Mouse (Mus musculus) liver, embryonic 13.5 days (tissue): ENCODE measurements around the gene Otud7a. TPM values are rescaled to one million over a fixed set of nuclear protein-coding genes. Genes with fewer than 3 reads are reported as not detected.

Experiments used
- ATAC-seq: fragments of 200-750 bp; cut with Nextera tagmentation; 2 replicates; pipeline ENCODE4 v1.8.0; 2017; ENCODE audit warnings: low read depth, mild to moderate bottlenecking, moderate number of reproducible peaks, moderate library complexity
- DNase-seq: peaks from one replicate; pipeline ENCODE4 v3.0.0; 2022
- H3K27ac ChIP-seq: fragments of 300-500 bp; sonication (generic); 2 replicates; pipeline ENCODE4 v1.5.1; 2015; ENCODE audit warnings: moderate library complexity, mild to moderate bottlenecking, inconsistent platforms
- H3K27me3 ChIP-seq: fragments of 300-500 bp; sonication (generic); 2 replicates; pipeline ENCODE4 v1.6.1; 2015; ENCODE audit warnings: mild to moderate bottlenecking, inconsistent platforms
- H3K36me3 ChIP-seq: fragments of 300-500 bp; sonication (generic); 2 replicates; pipeline ENCODE4 v1.6.1; 2015; ENCODE audit warnings: mild to moderate bottlenecking, inconsistent platforms
- H3K4me1 ChIP-seq: fragments of 300-500 bp; sonication (generic); replicated peaks from 2 replicates; pipeline ENCODE4 v1.6.1; 2015; ENCODE audit warnings: inconsistent platforms
- H3K4me2 ChIP-seq: fragments of 300-500 bp; sonication (generic); 2 replicates; pipeline ENCODE4 v1.6.1; 2015; ENCODE audit warnings: inconsistent platforms, mild to moderate bottlenecking, moderate library complexity
- H3K4me3 ChIP-seq: fragments of 300-500 bp; sonication (generic); replicated peaks from 2 replicates; pipeline ENCODE4 v1.5.1; 2015; ENCODE audit warnings: mild to moderate bottlenecking, inconsistent platforms
- H3K9ac ChIP-seq: fragments of 300-500 bp; sonication (generic); 2 replicates; pipeline ENCODE4 v1.6.1; 2015; ENCODE audit warnings: mild to moderate bottlenecking, inconsistent platforms
- H3K9me3 ChIP-seq: fragments of 300-500 bp; sonication (generic); replicated peaks from 2 replicates; pipeline ENCODE4 v1.6.1; 2016; ENCODE audit warnings: inconsistent platforms
- WGBS: fragments of 180-500 bp; shearing (Covaris S2); methylation state at CpG from one replicate; pipeline ENCODE4 v1.1.7; 2015; ENCODE audit not compliant: insufficient replicate concordance; 5-methylcytosine and 5-hydroxymethylcytosine counted together
- polyA plus RNA-seq: library from polyadenylated mRNA; unstranded; fragments of >200 nt; fragmentation: Nextera tagmentation; extraction: Ambion mirVana; gene quantifications from 2 replicates; pipeline ENCODE4 v1.2.1, GENCODE M21; 2015

The Otud7a gene
- polyA plus RNA-seq, 1 experiment from 2014 or later = not detected

DNA sequence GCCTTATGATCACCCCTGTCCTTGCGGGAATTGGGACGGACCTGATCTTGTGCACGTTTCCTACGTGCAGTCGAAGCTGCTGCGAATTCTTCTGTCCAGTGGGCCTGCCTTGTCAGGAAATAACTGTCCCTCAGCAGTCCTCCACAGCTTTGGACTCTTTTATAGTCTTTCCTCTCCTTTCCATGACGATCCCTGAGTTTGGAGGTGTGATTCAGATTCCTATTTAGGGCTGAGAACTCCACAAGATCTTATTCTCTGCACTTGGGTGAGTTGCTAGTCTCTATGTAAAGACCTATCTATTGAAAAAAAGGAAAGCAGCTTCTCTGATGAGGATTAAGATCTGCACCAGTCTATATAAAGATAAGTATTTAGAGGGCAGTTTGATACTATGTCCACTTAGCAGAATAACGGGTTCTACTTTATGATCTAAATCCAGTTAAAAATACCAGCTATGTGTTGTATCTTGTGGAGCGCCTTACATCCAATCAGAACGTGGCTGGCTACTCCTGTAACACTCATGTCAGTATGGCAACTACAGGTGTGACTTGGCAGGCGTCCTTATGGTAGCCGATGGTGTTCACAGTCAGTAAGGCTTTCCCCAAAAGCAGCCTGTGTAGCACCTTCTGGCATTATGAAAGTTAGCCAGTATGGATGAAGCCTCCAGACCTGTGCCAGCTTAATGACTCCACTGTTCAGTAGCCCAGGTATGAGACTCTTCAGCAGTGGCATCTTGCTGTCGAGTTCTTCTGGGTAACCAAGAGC lies 274.8 kb downstream of the Otud7a start:
- Histone ChIP-seq H3K4me3 (no peak overlapping the region), H3K27ac (no peak overlapping the region), H3K9ac (no peak overlapping the region), H3K36me3 (no peaks in the 10 kb centered on the region), H3K4me1 (no peaks in the 10 kb centered on the region), H3K9me3 (no peaks in the 10 kb centered on the region), H3K4me2 (no peak overlapping the region), H3K27me3 (no peaks in the 10 kb centered on the region)
- WGBS = 62% methylated on average over 13 of the region's 13 CpGs
- no peak for ATAC-seq
- DNase-seq = no peak

DNA sequence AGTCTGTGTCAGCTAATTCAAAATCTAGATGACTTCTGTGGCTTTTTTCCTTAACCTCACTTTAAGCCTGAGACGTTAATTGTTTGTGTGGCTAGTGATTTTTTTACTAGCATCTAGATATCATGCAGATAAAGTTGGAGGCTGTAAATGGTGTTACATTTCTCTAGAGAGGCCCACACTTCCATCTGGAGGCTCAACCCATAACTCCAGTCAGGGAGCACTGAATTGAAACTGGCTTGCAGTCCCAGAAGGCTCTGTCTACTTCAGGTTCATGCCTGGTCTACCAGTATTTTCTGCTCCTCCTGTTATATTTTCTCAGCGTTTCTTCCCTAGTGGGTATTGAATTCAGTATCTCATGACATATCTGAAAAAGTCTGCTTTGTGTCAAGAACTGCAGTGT lies 276.1 kb downstream of the Otud7a start:
- no peak overlapping the region for H3K4me2 ChIP-seq
- no peak overlapping the region for H3K9ac ChIP-seq
- DNase-seq (no peak), ATAC-seq (no peak)
- no peaks in the 10 kb centered on the region for H3K27me3 ChIP-seq
- WGBS = 41% methylated on average over 2 of the region's 2 CpGs
- H3K27ac ChIP-seq = no peak overlapping the region
- H3K36me3 ChIP-seq = no peaks in the 10 kb centered on the region
- H3K9me3 ChIP-seq = no peaks in the 10 kb centered on the region
- no peaks in the 10 kb centered on the region for H3K4me1 ChIP-seq
- H3K4me3 ChIP-seq = no peak overlapping the region

DNA sequence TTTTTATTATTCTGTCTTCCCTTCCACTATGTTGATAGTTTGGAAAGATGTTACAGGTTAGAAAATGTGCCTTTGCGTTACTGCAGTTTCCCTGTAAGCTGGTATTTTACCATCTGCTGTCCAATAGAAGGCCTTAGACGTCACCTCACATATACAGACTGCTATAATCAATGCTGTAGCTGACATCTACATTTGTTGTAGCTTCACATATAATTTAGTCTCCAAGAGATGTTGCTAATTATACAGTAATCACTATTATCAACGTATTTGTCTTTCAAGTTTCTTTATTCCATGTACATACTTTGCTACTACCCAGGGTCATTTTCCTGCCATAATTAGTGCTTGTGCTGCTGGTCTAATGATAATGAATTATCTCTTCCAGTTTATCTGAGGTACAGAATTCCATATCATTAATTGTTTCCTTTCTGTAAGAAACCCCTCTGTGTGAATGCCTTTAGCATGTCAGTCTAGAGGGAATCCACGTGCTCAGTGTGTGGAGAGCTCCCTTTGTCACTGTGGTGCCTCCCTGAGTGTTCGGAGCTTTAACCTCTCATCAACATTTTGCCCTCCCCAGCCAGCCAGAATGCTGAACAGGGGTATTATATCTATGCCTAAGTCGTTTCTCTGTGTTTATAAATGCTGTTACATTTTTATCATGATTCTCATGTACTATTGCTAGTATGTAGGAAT lies 280.6 kb downstream of the Otud7a start:
- Histone ChIP-seq H3K9ac (no peak overlapping the region), H3K36me3 (no peaks in the 10 kb centered on the region), H3K27me3 (no peaks in the 10 kb centered on the region), H3K4me3 (no peak overlapping the region), H3K27ac (no peak overlapping the region), H3K9me3 (no peaks in the 10 kb centered on the region), H3K4me1 (no peaks in the 10 kb centered on the region), H3K4me2 (no peak overlapping the region)
- WGBS = 44% methylated on average over 6 of the region's 6 CpGs
- ATAC-seq = no peak
- no peak for DNase-seq

DNA sequence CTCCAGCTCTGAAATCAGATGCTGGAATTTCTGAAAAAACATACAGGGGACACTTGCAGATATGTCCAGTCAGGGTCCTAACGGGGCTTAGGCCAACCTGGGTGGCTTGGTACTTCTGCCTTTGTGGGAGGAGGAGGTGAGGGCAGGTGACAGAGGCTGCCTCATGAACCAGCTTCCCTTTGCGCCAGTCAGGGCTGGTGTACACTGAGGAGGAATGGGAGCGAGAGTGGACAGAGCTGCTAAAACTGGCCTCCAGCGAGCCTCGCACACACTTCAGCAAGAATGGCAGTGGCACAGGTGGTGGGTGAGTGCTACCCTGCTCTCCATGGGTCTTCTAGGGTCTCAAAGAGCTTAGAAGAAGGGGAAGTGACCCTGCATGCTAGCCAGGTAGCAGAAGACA lies 285.1 kb downstream of the Otud7a start:
- Histone ChIP-seq H3K4me1 (no peaks in the 10 kb centered on the region), H3K9me3 (no peaks in the 10 kb centered on the region), H3K27me3 (no peaks in the 10 kb centered on the region), H3K27ac (no peak overlapping the region), H3K4me3 (no peak overlapping the region), H3K4me2 (no peak overlapping the region), H3K9ac (no peak overlapping the region), H3K36me3 (no peaks in the 10 kb centered on the region)
- DNase-seq (no peak), ATAC-seq (no peak)
- 69% methylated on average over 5 of the region's 5 CpGs for WGBS

DNA sequence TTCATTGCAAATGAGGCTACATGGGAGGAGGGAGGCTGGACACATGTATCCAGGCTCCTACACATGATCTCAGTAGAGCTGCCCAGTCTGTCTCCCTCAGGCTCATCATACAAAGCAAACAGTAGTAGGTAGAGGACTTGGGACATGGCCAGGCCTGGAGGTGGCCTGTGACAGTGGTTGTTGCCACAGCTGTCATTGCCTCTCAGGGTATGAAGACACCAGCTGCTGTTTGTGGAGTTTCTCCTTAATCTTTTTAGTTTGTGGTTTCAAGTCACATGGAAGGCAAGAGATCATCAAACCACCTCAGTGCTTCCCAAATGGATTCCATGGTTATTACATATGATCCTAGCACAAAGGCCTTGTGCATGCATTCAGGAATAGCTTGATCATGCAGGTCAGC lies 285.5 kb downstream of the Otud7a start:
- Histone ChIP-seq H3K9ac (no peak overlapping the region), H3K36me3 (no peaks in the 10 kb centered on the region), H3K4me3 (no peak overlapping the region), H3K27me3 (no peaks in the 10 kb centered on the region), H3K4me1 (no peaks in the 10 kb centered on the region), H3K4me2 (no peak overlapping the region), H3K27ac (no peak overlapping the region), H3K9me3 (no peaks in the 10 kb centered on the region)
- no peak for ATAC-seq
- DNase-seq = no peak

DNA sequence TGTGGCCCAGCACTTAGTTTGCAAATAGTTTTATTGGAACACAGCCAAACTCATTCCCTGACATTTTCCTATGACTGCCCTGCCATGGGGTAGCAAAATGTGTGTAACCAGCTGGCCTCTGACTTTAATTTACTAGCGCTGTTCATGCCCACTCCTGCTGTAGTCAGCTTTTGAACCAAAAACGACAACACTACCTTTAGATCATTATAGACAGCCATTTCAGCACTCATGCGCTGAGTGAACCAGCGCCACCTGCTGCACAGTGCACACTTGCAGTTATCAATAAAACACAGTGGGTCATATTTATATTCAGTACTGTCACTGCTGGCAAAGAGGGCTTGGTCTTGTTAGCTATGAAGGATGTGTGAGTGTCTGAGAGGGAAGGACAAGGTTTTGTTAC lies 293.2 kb downstream of the Otud7a start:
- no peaks in the 10 kb centered on the region for H3K36me3 ChIP-seq
- no peak overlapping the region for H3K9ac ChIP-seq
- H3K9me3 ChIP-seq = no peaks in the 10 kb centered on the region
- no peaks in the 10 kb centered on the region for H3K27me3 ChIP-seq
- no peaks in the 10 kb centered on the region for H3K4me1 ChIP-seq
- ATAC-seq (no peak), DNase-seq (no peak)
- no peak overlapping the region for H3K4me3 ChIP-seq
- WGBS = 53% methylated on average over 4 of the region's 4 CpGs
- H3K27ac ChIP-seq = no peak overlapping the region
- no peak overlapping the region for H3K4me2 ChIP-seq

DNA sequence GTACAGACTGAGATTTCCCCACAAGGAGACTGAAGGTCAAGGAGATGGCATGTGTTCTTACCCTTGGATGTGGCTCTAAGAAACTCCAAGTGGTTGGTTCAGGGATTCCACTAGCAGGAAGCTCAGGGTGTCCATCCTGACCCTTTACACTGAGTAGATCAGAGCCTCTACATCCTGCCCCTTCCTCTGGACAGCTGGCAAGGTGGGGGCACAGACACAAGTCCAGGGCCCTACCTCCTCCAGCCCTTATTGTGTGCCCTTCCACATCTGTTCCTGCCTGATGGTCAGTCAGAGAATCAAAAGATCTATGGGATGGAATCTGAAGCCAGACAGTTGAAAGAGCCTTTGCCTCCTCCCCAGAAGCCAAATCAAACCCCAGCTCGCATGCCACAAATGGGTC lies 293.6 kb downstream of the Otud7a start:
- ATAC-seq = no peak
- no peaks in the 10 kb centered on the region for H3K4me1 ChIP-seq
- no peaks in the 10 kb centered on the region for H3K27me3 ChIP-seq
- no peak for DNase-seq
- H3K4me2 ChIP-seq = no peak overlapping the region
- no peak overlapping the region for H3K4me3 ChIP-seq
- no peaks in the 10 kb centered on the region for H3K9me3 ChIP-seq
- H3K27ac ChIP-seq = no peak overlapping the region
- WGBS = 54% methylated on average over 1 of the region's 1 CpGs
- H3K36me3 ChIP-seq = no peaks in the 10 kb centered on the region
- no peak overlapping the region for H3K9ac ChIP-seq

DNA sequence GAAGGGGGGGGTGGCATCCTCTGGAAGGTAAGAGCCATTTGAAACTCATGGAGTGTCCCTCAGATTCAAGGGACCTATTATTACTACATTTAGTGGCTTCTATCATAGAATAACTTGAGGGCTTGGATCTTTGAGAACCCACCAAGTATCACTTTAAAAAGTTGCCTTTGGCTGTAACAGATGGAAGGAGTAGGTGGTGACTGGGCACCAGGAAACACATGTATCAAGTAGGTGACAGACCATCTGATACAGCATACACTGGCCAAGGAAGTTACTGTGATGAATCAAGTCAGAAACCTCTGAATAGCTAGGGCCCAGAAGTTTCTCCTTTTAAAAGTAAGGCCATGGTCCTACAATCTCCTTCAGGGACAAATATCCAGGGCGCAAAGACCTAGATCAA lies 298.6 kb downstream of the Otud7a start:
- no peak for ATAC-seq
- WGBS = 89% methylated on average over 1 of the region's 1 CpGs
- H3K4me3 ChIP-seq = no peak overlapping the region

DNA sequence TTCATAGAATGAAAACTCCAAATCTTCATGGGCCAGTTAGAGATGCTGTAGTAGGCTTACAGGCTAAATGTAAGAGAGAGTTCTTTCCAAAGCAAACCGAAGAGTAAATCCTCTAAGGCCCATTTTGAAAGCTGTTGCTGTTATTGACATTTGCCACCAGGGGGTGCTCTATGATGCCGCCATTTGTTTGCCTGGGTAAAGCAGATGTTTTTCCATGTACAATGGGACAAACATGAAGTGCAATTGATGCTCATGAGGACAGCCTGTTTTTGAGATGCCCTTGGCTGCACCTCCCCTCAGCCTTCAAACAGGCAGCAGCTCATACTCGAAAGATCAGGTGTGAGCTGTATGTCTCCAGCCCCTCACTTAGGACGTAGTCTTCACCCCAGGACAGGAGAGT lies 307.5 kb downstream of the Otud7a start:
- ATAC-seq (no peak), DNase-seq (no peak)
- H3K9me3 ChIP-seq = no peaks in the 10 kb centered on the region
- no peak overlapping the region for H3K4me2 ChIP-seq
- no peak overlapping the region for H3K4me3 ChIP-seq
- WGBS = 33% methylated on average over 4 of the region's 4 CpGs
- no peak overlapping the region for H3K9ac ChIP-seq
- H3K36me3 ChIP-seq = no peaks in the 10 kb centered on the region
- peaks cover 37% of the 10 kb centered on the region for H3K27me3 ChIP-seq
- H3K27ac ChIP-seq = no peak overlapping the region
- H3K4me1 ChIP-seq = no peaks in the 10 kb centered on the region; the same call in 1 of the 2 replicates

More for the DNA sequence above, 298.6 kb downstream of the Otud7a start:
- Histone ChIP-seq H3K27ac (no peak overlapping the region), H3K9ac (no peak overlapping the region), H3K4me2 (no peak overlapping the region), H3K36me3 (no peaks in the 10 kb centered on the region), H3K27me3 (no peaks in the 10 kb centered on the region), H3K9me3 (no peaks in the 10 kb centered on the region), H3K4me1 (no peaks in the 10 kb centered on the region)
- no peak for DNase-seq

DNA sequence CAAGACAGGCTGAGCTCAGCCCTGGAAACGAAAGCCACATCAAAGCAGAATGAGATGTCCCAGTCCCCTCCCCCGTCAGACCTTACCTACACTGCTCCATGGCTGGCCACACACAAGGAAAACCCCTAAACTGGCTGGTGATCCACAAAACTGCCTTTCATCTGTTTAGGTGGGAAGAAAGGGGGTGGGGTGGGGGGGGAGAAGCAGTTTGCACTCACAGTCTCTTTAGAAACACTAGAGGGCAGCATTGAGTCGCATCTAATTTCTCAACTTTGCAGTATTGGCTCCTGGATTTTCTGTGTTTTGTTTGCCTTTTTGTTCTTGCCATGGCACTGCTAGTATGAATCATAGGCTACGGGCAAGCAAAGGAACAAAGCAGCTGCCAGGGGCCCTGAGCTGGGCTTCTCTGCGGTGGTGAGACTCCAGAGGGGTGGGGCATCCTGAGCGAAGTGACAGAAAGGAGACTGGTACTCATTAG lies 308.8 kb downstream of the Otud7a start:
- Histone ChIP-seq H3K4me1 (no peaks in the 10 kb centered on the region; the same call in 1 of the 2 replicates), H3K4me3 (no peak overlapping the region), H3K9ac (no peak overlapping the region), H3K4me2 (no peak overlapping the region), H3K36me3 (no peaks in the 10 kb centered on the region), H3K27me3 (peaks cover 50% of the 10 kb centered on the region), H3K27ac (no peak overlapping the region), H3K9me3 (no peaks in the 10 kb centered on the region)
- 14% methylated on average over 6 of the region's 6 CpGs for WGBS
- DNase-seq (no peak), ATAC-seq (no peak)

DNA sequence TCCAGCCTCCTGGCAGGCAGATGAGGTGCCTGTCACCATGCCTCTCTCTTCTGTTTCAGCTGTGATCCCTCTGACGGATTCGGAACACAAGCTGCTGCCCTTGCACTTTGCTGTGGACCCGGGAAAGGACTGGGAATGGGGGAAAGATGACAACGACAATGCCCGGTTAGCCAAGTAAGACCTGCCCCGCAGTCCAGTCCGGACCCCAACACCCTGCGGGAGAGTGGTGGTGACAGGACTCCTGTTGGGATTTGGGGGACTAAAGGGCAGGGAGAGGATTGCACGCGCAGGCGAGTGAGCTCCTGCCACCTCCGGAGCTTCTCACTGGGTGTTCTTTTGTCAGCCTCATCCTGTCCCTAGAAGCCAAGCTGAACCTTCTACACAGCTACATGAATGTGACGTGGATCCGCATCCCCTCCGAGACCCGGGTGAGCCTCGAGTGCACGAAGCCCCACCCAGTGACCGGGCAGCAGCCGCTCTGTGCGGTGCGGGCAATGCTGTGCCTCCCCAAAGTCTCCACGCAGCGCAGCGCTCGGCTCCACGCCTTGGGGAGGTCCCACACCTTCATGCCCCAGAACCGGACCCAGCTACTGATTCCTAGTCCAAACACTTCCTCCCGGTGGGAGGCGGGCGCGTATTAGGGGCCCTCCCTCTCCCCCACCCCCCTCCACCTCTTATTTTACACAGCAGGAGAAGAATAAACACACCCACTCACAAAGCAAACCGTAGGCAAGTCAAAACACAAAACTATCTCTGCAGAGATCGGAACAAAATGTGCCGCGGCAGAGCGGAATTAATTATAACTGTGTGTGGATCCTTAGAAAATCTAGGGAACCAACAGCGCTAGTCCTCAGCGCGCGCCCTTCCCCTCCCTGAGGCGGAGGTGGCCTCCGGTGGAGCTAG lies 310.3 kb downstream of the Otud7a start:
- no peak overlapping the region for H3K27ac ChIP-seq
- H3K9me3 ChIP-seq = no peaks in the 10 kb centered on the region
- H3K4me1 ChIP-seq = no peaks in the 10 kb centered on the region; the same call in 1 of the 2 replicates
- peak overlapping the region; percentile 51 for H3K4me2 ChIP-seq
- H3K27me3 ChIP-seq = peaks cover 65% of the 10 kb centered on the region
- peak overlapping the region; percentile 37 for H3K4me3 ChIP-seq
- 4% methylated on average over 43 of the region's 43 CpGs for WGBS
- no peak for DNase-seq
- ATAC-seq = no peak
- no peaks in the 10 kb centered on the region for H3K36me3 ChIP-seq
- H3K9ac ChIP-seq = no peak overlapping the region
